Mouse (Mus musculus) embryonic facial prominence, embryonic 10.5 days (tissue): ENCODE results near the gene Dhfr. TPM values are rescaled to one million over a fixed set of nuclear protein-coding genes. Genes with fewer than 3 reads are reported as not detected.
"Not testable (repeated sequence)": the region's sequence is repeated elsewhere in the genome, so short reads cannot be mapped to it uniquely, and the experiment has no call there.

Source experiments
- DNase-seq: peaks from one replicate; pipeline ENCODE4 v3.0.0-alpha.2; 2017; ENCODE audit warnings: low spot score
- H3K27ac ChIP-seq: fragments of 300-500 bp; sonication (generic); replicated peaks from 2 replicates; pipeline ENCODE4 v1.5.1; 2016; ENCODE audit warnings: mild to moderate bottlenecking
- H3K27me3 ChIP-seq: fragments of 300-500 bp; sonication (generic); replicated peaks from 2 replicates; pipeline ENCODE4 v1.6.1; 2016; ENCODE audit warnings: low read depth, mild to moderate bottlenecking; ENCODE audit not compliant: poor library complexity, severe bottlenecking
- H3K36me3 ChIP-seq: fragments of 300-500 bp; sonication (generic); replicated peaks from 2 replicates; pipeline ENCODE4 v1.6.1; 2016; ENCODE audit warnings: mild to moderate bottlenecking, moderate library complexity
- H3K4me1 ChIP-seq: fragments of 300-500 bp; sonication (generic); 2 replicates; pipeline ENCODE4 v1.6.1; 2016
- H3K4me3 ChIP-seq: fragments of 300-500 bp; sonication (generic); 2 replicates; pipeline ENCODE4 v1.5.1; 2016; ENCODE audit warnings: mild to moderate bottlenecking, moderate library complexity
- H3K9me3 ChIP-seq: fragments of 300-500 bp; sonication (generic); 2 replicates; pipeline ENCODE4 v1.6.1; 2016; ENCODE audit warnings: mild to moderate bottlenecking
- WGBS: fragments of 180-500 bp; shearing (Covaris S2); methylation state at CpG from one replicate; pipeline ENCODE4 v1.1.7; 2016; 5-methylcytosine and 5-hydroxymethylcytosine counted together
- polyA plus RNA-seq: library from polyadenylated mRNA; unstranded; fragments of >200 nt; fragmentation: Nextera tagmentation; extraction: Ambion mirVana; gene quantifications from 2 replicates; pipeline ENCODE4 v1.2.1, GENCODE M21; 2016

The Dhfr gene
- polyA plus RNA-seq, 1 experiment from 2014 or later: 27.5 TPM

GRCm38 (mm10) chr13:92346338-92346737, 8.2 kb upstream of the Dhfr start:
- H3K36me3 ChIP-seq: peaks cover 87% of the 10 kb centered on the region

GRCm38 (mm10) chr13:92351100-92351499, 3.4 kb upstream of the Dhfr start:
- Histone ChIP-seq H3K27me3 (no peaks in the 10 kb centered on the region), H3K4me1 (peaks cover 12% of the 10 kb centered on the region), H3K9me3 (no peaks in the 10 kb centered on the region), H3K36me3 (peaks cover 50% of the 10 kb centered on the region), H3K27ac (no peak overlapping the region), H3K4me3 (no peak overlapping the region)
- no peak for DNase-seq
- 94% methylated on average over 6 of the region's 6 CpGs for WGBS

More at GRCm38 (mm10) chr13:92346338-92346737, 8.2 kb upstream of the Dhfr start:
- Histone ChIP-seq H3K4me3 (no peak overlapping the region), H3K9me3 (no peaks in the 10 kb centered on the region), H3K27ac (no peak overlapping the region), H3K4me1 (no peaks in the 10 kb centered on the region), H3K27me3 (no peaks in the 10 kb centered on the region)
- WGBS: 90% methylated on average over 5 of the region's 5 CpGs
- DNase-seq: no peak

GRCm38 (mm10) chr13:92353956-92354355, 570 bp upstream of the Dhfr start:
- H3K4me3 ChIP-seq: peak overlapping the region; percentile 82
- no peaks in the 10 kb centered on the region for H3K27me3 ChIP-seq
- peaks cover 23% of the 10 kb centered on the region for H3K4me1 ChIP-seq
- no peaks in the 10 kb centered on the region for H3K9me3 ChIP-seq
- DNase-seq: peak; percentile 11
- H3K36me3 ChIP-seq: peaks cover 46% of the 10 kb centered on the region
- 38% methylated on average over 4 of the region's 4 CpGs for WGBS
- peak overlapping the region; percentile 95 for H3K27ac ChIP-seq

- H3K4me3 ChIP-seq: peak overlapping the region; percentile 82
- H3K9me3 ChIP-seq: no peaks in the 10 kb centered on the region
- under 1% methylated on average over 24 of the region's 24 CpGs for WGBS
- peak overlapping the region; percentile 95 for H3K27ac ChIP-seq
- H3K36me3 ChIP-seq: peaks cover 51% of the 10 kb centered on the region
- H3K4me1 ChIP-seq: peaks cover 23% of the 10 kb centered on the region
- H3K27me3 ChIP-seq: no peaks in the 10 kb centered on the region
- DNase-seq: no peak
Measured at GRCm38 (mm10) chr13:92355272-92355643, 732 bp downstream of the Dhfr start.

- Histone ChIP-seq H3K27ac (no peak overlapping the region), H3K9me3 (no peaks in the 10 kb centered on the region), H3K4me3 (peak overlapping the region; percentile 82), H3K36me3 (peaks cover 53% of the 10 kb centered on the region), H3K4me1 (peaks cover 23% of the 10 kb centered on the region), H3K27me3 (no peaks in the 10 kb centered on the region)
- WGBS: 78% methylated on average over 7 of the region's 7 CpGs
- DNase-seq: no peak
Measured at GRCm38 (mm10) chr13:92356376-92356775, 1.9 kb downstream of the Dhfr start.

- no peaks in the 10 kb centered on the region for H3K9me3 ChIP-seq
- H3K36me3 ChIP-seq: peaks cover 65% of the 10 kb centered on the region
- no peak overlapping the region for H3K4me3 ChIP-seq
- no peak overlapping the region for H3K27ac ChIP-seq
- DNase-seq: no peak
- H3K4me1 ChIP-seq: peaks cover 23% of the 10 kb centered on the region
- no peaks in the 10 kb centered on the region for H3K27me3 ChIP-seq
- 74% methylated on average over 2 of the region's 2 CpGs for WGBS
Measured at GRCm38 (mm10) chr13:92357644-92358043, 3.1 kb downstream of the Dhfr start.

GRCm38 (mm10) chr13:92361609-92362008, 7.1 kb downstream of the Dhfr start:
- Histone ChIP-seq H3K27ac (no peak overlapping the region), H3K4me3 (no peak overlapping the region), H3K4me1 (peaks cover 6% of the 10 kb centered on the region), H3K27me3 (no peaks in the 10 kb centered on the region), H3K36me3 (peaks cover 93% of the 10 kb centered on the region), H3K9me3 (no peaks in the 10 kb centered on the region)
- no peak for DNase-seq
- WGBS: 83% methylated on average over 2 of the region's 2 CpGs

- Histone ChIP-seq H3K27ac (no peak overlapping the region), H3K9me3 (no peaks in the 10 kb centered on the region), H3K4me1 (no peaks in the 10 kb centered on the region), H3K4me3 (no peak overlapping the region), H3K36me3 (peaks cover 95% of the 10 kb centered on the region), H3K27me3 (no peaks in the 10 kb centered on the region)
- 88% methylated on average over 4 of the region's 4 CpGs for WGBS
- DNase-seq: no peak
Measured at GRCm38 (mm10) chr13:92365312-92365711, 10.8 kb downstream of the Dhfr start.

- H3K27ac ChIP-seq: no peak overlapping the region
- WGBS: 88% methylated on average over 3 of the region's 3 CpGs
- H3K27me3 ChIP-seq: no peaks in the 10 kb centered on the region
- H3K4me1 ChIP-seq: no peaks in the 10 kb centered on the region
- no peak overlapping the region for H3K4me3 ChIP-seq
- DNase-seq: no peak
- no peaks in the 10 kb centered on the region for H3K9me3 ChIP-seq
- peaks cover 93% of the 10 kb centered on the region for H3K36me3 ChIP-seq
Measured at GRCm38 (mm10) chr13:92370811-92371210, 16.3 kb downstream of the Dhfr start.

- DNase-seq, H3K27me3 ChIP-seq, H3K9me3 ChIP-seq, H3K4me1 ChIP-seq, H3K27ac ChIP-seq, H3K4me3 ChIP-seq: not testable (repeated sequence)
- 93% methylated on average over 6 of the region's 6 CpGs for WGBS
- H3K36me3 ChIP-seq: peaks cover 93% of the 10 kb centered on the region
Measured at GRCm38 (mm10) chr13:92371466-92371865, 16.9 kb downstream of the Dhfr start.

GRCm38 (mm10) chr13:92387367-92387766, 32.8 kb downstream of the Dhfr start:
- Histone ChIP-seq H3K27ac (no peak overlapping the region), H3K4me1 (no peaks in the 10 kb centered on the region), H3K4me3 (no peak overlapping the region), H3K36me3 (peaks cover 51% of the 10 kb centered on the region), H3K27me3 (no peaks in the 10 kb centered on the region), H3K9me3 (no peaks in the 10 kb centered on the region)
- DNase-seq: no peak
- WGBS: 84% methylated on average over 3 of the region's 3 CpGs

GRCm38 (mm10) chr13:92393047-92393661, 38.6 kb downstream of the Dhfr start:
- no peak for DNase-seq
- WGBS: 81% methylated on average over 12 of the region's 12 CpGs
- Histone ChIP-seq H3K4me3 (no peak overlapping the region), H3K27me3 (no peaks in the 10 kb centered on the region), H3K4me1 (no peaks in the 10 kb centered on the region), H3K27ac (no peak overlapping the region), H3K9me3 (no peaks in the 10 kb centered on the region), H3K36me3 (0 out of 2 replicates have a peak, but pooled peaks cover 3% of the 10 kb centered on the region)

GRCm38 (mm10) chr13:92398491-92399384, 44.2 kb downstream of the Dhfr start:
- no peaks in the 10 kb centered on the region for H3K27me3 ChIP-seq
- H3K36me3 ChIP-seq: no peaks in the 10 kb centered on the region
- 77% methylated on average over 11 of the region's 11 CpGs for WGBS
- no peak overlapping the region for H3K4me3 ChIP-seq
- no peaks in the 10 kb centered on the region for H3K9me3 ChIP-seq
- no peak for DNase-seq
- no peaks in the 10 kb centered on the region for H3K4me1 ChIP-seq
- no peak overlapping the region for H3K27ac ChIP-seq
